Mouse (Mus musculus) macrophage (primary cell): ENCODE data around the gene Prkab2. TPM values are rescaled to one million over a fixed set of nuclear protein-coding genes. Genes with fewer than 3 reads are reported as not detected.

Source experiments
- H3K27ac ChIP-seq: fragments of 350-480 bp; formaldehyde crosslinking; 2 replicates; pipeline ENCODE4 v1.9.0; 2021
- H3K36me3 ChIP-seq: fragments of 350-480 bp; formaldehyde crosslinking; 2 replicates; pipeline ENCODE4 v1.9.0; 2021; ENCODE audit errors: inconsistent target
- H3K4me3 ChIP-seq: fragments of 350-480 bp; formaldehyde crosslinking; 2 replicates; pipeline ENCODE4 v1.9.0; 2021; ENCODE audit errors: inconsistent target
- H3K79me2 ChIP-seq: fragments of 350-480 bp; formaldehyde crosslinking; 2 replicates; pipeline ENCODE4 v1.9.0; 2021; ENCODE audit errors: inconsistent target
- WGBS: methylation state at CpG from one replicate; pipeline ENCODE4 v1.1.7; 2026; ENCODE audit warnings: inconsistent platforms; ENCODE audit not compliant: missing documents; 5-methylcytosine and 5-hydroxymethylcytosine counted together
- polyA plus RNA-seq: library from polyadenylated mRNA; stranded (reverse); fragments of 250-400 nt; gene quantifications from 3 replicates; pipeline ENCODE4 v1.2.4, GENCODE M21; 2018; ENCODE audit warnings: inconsistent platforms
- total RNA-seq, 78 experiments: library from RNA; depleted of rRNA; stranded (reverse); fragments of 250-400 nt; gene quantifications; 1 replicate in 9 of 78; 2 replicates in 24 of 78; 3 replicates in 43 of 78; 4 replicates in 2 of 78; pipeline ENCODE4 v1.2.4; 2018; ENCODE audit warnings: inconsistent platforms in 56 of 78

The Prkab2 gene
- 10 to 100 TPM; 10.3 to 39.2 (median 17.2) TPM for total RNA-seq (2018; cell fraction: chromatin; rRNA removed)
- 1 to 10 TPM; 1.5 to 8.6 (median 4.3) TPM for total RNA-seq (2018; cell fraction: cytosol; rRNA removed)
- 10 to 100 TPM in 25 of 26 experiments, 1 to 10 TPM in 1; 9.9 to 44.2 (median 24.6) TPM for total RNA-seq (2018; cell fraction: nucleus; rRNA removed)
- 4.9 to 7.3 TPM (median 6.5 TPM) in 3 replicates for polyA plus RNA-seq

DNA sequence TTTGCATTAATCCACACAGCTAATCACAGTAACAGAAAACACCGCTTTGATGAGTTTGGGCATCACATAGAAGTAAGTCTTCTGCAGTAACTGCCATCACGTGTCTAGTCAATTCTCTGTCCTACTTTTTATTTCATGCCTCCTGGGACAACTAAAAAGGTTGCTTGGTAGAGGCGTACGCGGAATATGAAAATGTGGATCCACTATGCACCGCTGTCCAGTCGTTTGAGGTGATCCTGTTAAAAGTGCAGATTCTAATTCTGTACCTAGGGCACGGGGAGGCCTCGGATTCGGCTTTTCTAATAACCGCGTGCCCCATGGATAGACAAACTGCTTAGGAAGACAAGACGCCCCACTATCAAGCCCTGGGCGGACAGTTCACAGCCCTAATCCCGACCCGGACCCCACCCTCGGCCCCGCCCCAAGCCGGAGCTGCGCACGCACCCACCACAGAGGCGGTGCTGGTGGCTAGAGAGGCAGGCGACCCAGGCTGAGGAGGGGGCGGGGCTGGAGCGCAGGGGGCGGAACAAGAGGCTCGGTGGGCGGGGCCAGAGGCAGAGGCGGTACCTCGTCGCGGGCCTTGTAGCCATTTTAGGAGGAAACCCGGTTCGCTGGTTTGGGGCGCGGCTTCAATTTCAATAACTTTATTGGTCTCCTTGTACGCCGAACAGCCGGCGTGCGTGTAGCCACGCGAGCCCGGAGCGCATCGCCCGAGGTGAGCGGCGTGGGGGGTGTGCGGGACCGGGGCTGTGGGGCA lies at the start of gene Prkab2:
TSS of gene Prkab2 (plus strand) at position 539 of the 757 bp plus-strand sequence.
- Histone ChIP-seq H3K4me3 (peak within 1 kb of the TSS; percentile 78), H3K36me3 (no peaks in the 10 kb centered on the region), H3K27ac (peak within 1 kb of the TSS; percentile 25), H3K79me2 (no peaks in the 10 kb centered on the region; the same call in 1 of the 2 replicates)
- WGBS, result 2% methylated on average over 51 of the region's 51 CpGs

DNA sequence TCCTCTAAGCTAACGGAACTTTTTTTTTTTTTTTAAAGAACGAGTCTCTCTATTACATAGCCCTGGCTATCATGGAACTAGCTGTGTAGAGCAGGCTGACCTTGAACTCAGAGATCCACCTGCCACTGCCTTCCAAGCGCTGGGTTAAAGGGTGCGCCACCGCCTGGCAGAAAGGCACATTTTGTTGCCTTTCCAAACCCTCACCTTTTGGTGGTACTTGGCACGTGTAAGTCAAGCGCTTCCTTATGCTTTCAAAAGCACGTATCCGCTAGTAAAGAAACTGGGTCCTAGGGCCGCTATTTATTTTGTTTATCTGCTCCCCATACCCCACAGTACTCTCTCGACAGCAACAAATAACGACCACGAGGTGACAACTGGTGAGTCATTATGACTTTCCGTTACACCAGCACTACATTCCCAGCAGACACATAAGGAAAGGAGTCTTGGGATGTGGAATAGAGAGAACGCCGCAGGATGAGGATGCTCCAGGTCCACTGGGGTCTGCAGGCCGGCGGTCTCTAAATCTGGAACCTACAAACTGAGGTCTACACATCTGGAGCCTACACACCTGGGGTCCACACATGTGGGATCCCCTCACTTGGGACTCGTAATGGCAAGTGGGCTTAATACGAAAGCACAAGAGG lies 48.7 kb upstream of the Prkab2 start:
- Histone ChIP-seq H3K36me3 (no peaks in the 10 kb centered on the region), H3K27ac (peak overlapping the region; percentile 39), H3K79me2 (no peaks in the 10 kb centered on the region; the same call in 1 of the 2 replicates), H3K4me3 (peak overlapping the region; percentile 70)
- under 1% methylated on average over 20 of the region's 20 CpGs for WGBS

DNA sequence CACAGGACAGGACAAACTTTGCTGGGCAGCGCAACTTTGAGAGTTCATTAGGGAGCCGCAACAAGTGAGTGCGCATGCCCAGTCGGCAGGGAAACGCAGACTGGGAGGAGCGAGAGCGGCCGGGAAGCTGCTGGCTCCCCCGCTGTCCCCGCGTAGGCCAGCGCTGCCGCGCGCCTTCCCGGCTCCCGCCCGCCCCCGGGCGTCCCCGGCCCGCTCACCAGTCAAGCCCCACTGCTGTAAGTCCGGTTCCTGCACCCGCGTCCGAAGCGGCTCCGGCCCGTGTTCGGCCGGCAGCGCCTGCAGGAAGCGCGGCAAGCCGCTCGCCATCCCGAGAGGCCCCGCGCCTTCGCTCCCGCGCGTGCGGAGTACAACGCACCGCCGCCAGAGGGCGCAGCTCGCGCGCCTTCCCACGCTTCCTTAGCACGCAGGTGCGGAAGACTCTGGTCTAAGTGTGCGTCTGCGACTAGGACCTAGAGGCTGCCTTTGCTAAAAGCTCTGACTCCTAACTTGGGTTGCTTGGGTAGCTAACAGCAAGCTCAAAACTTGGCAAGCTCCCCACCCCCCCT lies 48.1 kb upstream of the Prkab2 start, which contains the start of gene Chd1l:
TSS of gene Chd1l (minus strand) at position 359 of the 566 bp plus-strand sequence.
- under 1% methylated on average over 56 of the region's 56 CpGs for WGBS
- Histone ChIP-seq H3K36me3 (no peaks in the 10 kb centered on the region), H3K4me3 (peak within 1 kb of the TSS; percentile 70), H3K27ac (peak within 1 kb of the TSS; percentile 39), H3K79me2 (no peaks in the 10 kb centered on the region; the same call in 1 of the 2 replicates)

DNA sequence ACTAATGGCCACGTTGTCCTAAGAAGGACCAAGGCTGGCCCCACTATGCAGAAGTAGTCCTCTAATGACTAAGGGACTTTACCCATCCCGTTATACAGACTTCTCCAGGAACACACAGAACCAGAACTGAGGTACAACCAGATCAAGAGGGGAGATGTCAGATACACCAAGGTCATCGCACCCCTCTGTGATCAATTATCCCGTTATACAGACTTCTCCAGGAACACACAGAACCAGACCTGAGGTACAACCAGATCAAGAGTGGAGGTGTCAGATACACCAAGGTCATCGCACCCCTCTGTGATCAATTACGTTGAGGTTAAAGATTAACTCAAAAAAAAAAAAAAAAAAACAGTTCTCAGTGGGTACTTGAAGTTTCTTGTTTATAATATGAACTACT lies 47.0 kb upstream of the Prkab2 start:
- WGBS, result 90% methylated on average over 6 of the region's 6 CpGs
- H3K4me3 ChIP-seq, result no peak overlapping the region
- H3K27ac ChIP-seq, result no peak overlapping the region
- no peaks in the 10 kb centered on the region; the same call in 1 of the 2 replicates for H3K79me2 ChIP-seq
- H3K36me3 ChIP-seq, result no peaks in the 10 kb centered on the region

DNA sequence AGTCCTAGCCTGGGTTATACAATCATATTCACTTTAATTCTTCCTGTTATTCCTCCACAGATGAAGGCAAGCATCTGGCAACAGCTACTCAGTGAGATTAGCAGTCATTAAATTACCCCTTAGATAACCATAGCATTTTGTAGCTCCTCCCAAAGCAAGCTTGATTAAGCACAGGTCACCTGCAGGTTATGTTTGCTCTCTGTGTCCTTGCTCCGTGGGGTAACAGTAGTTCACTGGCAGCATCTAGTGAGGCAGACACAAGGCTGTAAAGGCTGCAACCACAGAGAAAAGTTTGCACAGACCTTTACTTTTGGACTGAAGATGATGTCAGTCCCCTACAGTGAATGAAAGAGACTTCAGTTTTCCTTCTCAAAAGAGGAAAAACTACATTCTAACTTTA lies 42.8 kb upstream of the Prkab2 start:
- H3K36me3 ChIP-seq, result no peaks in the 10 kb centered on the region
- no peak overlapping the region for H3K4me3 ChIP-seq
- H3K27ac ChIP-seq, result no peak overlapping the region
- no peaks in the 10 kb centered on the region for H3K79me2 ChIP-seq
- 88% methylated on average over 1 of the region's 1 CpGs for WGBS

DNA sequence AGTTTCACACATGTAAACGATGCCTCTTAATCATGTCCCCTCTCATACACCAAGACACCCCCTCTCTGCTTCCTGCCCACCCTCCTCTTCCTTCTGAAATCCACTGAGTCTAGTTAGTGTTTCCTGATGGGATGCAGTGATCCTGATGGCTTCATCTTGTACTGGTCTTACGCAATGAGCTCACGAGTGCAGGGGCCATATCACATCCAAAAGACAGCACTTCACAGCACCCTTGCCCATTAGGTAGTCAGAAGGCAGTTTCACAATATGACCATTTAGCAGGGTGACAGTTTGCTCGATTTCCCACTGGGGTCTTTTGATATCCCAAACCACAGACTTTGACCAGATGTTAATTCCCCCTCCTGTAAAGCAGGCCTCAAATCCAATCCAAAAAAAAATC lies 42.1 kb upstream of the Prkab2 start:
- H3K27ac ChIP-seq, result no peak overlapping the region
- H3K4me3 ChIP-seq, result no peak overlapping the region
- no peaks in the 10 kb centered on the region for H3K79me2 ChIP-seq
- 60% methylated on average over 4 of the region's 4 CpGs for WGBS
- H3K36me3 ChIP-seq, result no peaks in the 10 kb centered on the region

DNA sequence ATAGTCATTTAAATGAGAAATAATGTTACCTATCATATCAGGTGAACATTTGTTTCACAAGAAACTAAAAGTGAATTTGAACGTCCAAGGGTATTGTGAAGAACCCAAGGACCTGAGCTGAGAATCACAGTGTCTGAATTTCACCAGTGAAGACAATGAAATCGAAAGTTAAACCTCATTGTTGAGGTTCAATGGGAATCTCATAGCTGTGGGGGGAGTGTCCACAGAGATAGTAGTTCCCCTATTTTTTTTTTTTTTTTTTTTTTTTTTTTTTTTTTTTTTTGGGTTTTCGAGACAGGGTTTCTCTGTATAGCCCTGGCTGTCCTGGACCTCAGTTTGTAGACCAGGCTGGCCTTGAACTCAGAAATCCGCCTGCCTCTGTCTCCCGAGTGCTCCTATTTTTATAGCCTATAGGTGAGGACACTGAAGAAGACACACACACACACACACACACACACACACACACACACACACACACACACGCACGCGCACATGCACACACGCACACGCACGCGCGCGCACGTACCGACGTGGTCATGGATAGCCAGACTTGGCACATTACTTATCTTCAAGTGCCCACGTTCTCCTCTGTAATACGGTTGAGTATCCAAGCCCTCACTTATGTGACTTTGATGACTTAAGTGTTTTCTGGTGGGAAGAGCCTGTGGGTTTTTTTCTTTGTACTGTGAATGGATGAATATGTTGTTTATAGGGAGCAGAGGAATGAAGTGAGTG lies 40.7 kb upstream of the Prkab2 start:
- H3K36me3 ChIP-seq, result no peaks in the 10 kb centered on the region
- H3K79me2 ChIP-seq, result no peaks in the 10 kb centered on the region
- H3K27ac ChIP-seq, result no peak overlapping the region
- WGBS, result 94% methylated on average over 14 of the region's 19 CpGs
- H3K4me3 ChIP-seq, result no peak overlapping the region

DNA sequence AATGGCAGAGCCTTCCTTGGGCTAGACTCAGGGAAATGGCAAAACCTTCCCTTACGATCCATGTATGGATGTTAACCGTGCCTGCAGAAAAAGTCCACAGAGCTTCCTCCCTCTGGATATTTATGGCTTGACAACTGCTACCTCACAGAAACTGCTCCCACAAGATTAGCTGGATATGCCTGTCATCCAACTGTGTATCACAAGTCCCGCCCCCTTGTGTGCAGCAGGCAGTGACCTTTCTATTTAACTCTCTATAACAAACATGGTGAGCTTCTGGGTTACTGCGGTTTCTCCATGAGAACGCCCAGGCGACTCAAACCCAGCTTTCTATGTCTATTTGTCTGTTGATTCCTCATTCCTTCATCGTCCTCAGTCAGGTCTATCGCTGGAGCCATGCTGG lies 40.1 kb upstream of the Prkab2 start:
- H3K36me3 ChIP-seq, result no peaks in the 10 kb centered on the region
- no peak overlapping the region for H3K27ac ChIP-seq
- no peaks in the 10 kb centered on the region for H3K79me2 ChIP-seq
- WGBS, result 90% methylated on average over 8 of the region's 8 CpGs
- H3K4me3 ChIP-seq, result no peak overlapping the region

DNA sequence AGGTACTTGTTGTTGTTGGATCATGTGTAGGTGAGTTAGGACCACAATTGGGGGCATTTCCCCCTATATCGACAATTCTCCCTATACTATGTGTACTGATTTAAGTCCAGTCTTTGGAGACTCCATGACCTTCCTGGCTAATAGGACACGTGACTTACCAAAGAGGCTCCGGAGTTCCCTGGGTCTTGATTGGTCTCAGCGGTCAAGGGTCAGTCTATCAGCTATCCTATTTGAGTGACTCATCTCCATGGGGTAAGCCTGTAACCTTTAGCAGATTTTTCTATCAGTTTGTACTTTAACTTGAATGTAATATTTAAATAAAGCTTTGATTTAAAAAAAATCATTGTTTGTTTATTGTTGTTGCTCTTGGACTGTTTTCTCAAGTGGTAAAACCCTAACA lies 37.3 kb upstream of the Prkab2 start:
- Histone ChIP-seq H3K79me2 (no peaks in the 10 kb centered on the region), H3K36me3 (no peaks in the 10 kb centered on the region), H3K27ac (no peak overlapping the region), H3K4me3 (no peak overlapping the region)
- 91% methylated on average over 4 of the region's 4 CpGs for WGBS

DNA sequence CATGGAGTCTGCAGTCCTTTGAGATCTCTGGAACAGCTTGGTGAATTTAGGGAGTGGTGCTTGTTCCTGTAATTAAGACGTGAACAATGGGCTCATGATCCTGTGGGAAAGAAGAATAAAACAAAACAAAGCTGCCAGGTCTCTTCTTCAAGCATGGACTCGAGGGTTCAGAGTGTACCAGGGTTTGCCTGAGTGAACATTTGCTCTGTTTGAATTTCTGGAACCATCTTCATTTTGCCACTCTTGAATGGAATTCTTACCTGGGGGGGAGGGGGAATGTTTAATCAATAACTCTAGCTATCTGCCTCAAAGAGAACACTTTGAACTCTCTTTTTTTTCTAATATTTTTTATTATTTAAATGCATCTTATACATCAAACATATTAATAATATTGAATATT lies 33.4 kb upstream of the Prkab2 start:
- H3K4me3 ChIP-seq, result no peak overlapping the region
- H3K36me3 ChIP-seq, result no peaks in the 10 kb centered on the region
- WGBS, result 95% methylated on average over 2 of the region's 2 CpGs
- no peaks in the 10 kb centered on the region for H3K79me2 ChIP-seq
- H3K27ac ChIP-seq, result no peak overlapping the region

DNA sequence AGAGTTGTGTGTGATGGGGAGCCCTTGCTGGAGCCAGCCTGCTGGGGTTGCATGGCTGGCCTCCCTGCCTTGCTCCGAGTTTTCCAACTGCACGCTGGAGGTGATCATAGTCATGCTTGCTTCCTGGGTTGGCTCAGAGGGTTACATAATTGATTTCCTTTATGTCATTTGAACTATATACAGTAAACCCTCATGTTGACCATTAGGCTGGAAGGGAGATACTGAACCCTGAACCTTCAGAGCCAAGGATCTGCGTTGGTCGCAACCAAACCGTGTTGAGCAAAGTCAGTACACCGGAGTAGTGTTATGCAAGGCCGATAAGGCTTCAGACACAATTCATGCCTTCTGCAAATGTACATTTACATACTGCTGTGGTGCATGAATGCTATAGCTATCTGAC lies 30.1 kb upstream of the Prkab2 start:
- Histone ChIP-seq H3K4me3 (peak overlapping the region; percentile 52), H3K79me2 (no peaks in the 10 kb centered on the region), H3K36me3 (no peaks in the 10 kb centered on the region), H3K27ac (no peak overlapping the region)
- 34% methylated on average over 7 of the region's 7 CpGs for WGBS

DNA sequence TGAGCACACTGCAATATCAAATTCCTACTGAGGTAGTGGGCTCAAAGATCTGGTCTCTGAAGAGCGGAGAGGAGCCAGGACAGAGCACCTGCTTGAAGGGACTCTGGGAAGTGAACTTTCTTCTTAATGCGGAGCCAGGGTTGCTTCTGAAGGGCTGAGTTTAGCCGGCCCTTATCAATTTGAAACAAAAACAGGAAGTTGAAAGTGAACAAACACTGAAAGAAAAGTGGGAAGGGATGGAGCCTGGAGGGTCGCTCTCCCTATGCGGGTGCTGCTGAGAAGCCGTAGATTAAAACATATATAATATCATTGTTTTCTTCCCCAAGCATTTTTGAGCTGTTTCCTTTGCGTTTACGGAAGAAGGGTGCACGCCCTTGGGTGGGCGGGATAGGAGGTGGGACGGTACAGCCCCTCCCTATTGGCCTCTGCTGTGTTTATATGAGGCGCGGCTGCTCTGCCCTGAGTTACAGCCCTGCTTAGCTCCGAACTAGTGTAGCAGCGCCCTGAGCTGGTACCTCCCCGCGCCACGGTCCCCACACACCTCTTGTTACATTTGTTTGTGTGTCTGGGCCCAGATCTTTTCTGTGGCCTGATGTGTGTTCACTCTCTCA lies 29.5 kb upstream of the Prkab2 start, which contains the start of gene Fmo5:
TSS of gene Fmo5 (plus strand) at position 414 of the 611 bp plus-strand sequence.
- Histone ChIP-seq H3K4me3 (peak within 1 kb of the TSS; percentile 52), H3K27ac (0 out of 2 replicates have a peak within 1 kb of the TSS, but pooled peaks have one; percentile 13), H3K79me2 (no peaks in the 10 kb centered on the region), H3K36me3 (no peaks in the 10 kb centered on the region)
- 4% methylated on average over 18 of the region's 18 CpGs for WGBS

DNA sequence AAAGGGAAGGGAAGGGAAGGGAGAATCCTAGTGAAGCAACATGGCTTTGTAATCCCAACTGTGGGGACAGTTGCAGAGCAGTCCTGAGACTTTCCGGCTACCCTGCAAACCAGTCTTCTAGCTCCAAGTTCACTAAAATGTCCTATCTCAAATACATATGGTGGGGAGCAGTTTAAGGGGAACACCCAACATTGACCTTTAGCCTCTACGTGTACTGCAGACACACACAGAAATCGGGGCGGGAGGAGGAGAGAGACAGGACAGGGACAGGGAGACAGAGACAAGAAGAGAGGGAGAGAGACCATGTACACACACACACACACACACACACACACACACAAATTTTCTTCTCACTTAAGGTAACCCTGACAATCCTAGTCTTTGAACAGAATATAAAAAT lies 28.1 kb upstream of the Prkab2 start:
- Histone ChIP-seq H3K4me3 (no peak overlapping the region), H3K36me3 (no peaks in the 10 kb centered on the region), H3K27ac (no peak overlapping the region), H3K79me2 (no peaks in the 10 kb centered on the region)
- WGBS, result 89% methylated on average over 4 of the region's 4 CpGs

DNA sequence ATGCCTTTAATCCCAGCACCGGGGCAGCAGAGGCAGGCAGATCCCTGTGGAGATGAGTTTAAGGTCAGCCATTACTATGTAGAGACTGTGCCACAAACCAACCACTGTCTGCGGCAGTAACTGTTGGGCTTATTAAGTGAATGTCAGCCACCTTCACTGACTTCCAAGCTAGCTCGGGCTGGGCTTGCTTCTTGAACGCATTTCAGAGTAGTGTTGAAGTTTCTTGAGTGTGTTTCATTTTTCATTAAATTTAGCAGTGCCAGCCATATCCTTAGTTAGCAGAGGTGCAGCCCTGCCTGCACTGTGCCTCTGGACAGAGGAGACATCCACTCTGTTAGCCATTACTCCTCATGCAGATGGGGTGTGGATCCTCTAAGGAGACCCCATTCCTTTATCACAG lies 27.2 kb upstream of the Prkab2 start:
- 94% methylated on average over 4 of the region's 4 CpGs for WGBS
- no peaks in the 10 kb centered on the region for H3K79me2 ChIP-seq
- H3K4me3 ChIP-seq, result no peak overlapping the region
- no peaks in the 10 kb centered on the region for H3K36me3 ChIP-seq
- no peak overlapping the region for H3K27ac ChIP-seq
